Mouse (Mus musculus): ENCODE results near the gene Epm2a.

DNA sequence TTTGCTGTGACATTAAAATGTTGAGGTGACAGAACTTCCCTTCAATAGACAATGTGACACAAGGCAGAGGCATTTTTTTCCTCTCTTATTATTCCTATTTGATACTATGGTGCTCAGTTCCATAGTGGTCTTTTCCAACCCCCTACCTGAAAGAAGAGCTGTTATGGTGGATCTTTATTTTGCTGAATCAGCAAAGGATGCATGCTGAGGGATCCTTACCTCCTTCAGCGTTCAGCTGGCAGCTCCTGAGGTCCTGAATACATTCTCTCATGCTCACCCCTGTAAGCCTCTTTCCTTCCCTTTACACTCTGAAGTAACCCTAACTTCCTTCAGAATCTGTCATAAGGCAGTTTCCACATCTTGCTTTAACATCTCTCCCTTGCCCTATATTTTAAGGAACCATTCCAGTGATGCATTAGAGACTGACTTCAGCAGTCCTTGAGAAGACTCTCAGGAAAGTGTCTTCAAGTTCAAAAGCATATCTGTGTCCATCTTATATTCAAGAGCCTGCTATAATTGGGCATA lies 23.7 kb upstream of the Epm2a start:
- TF ChIP-seq CTCF (IDR thresholded peaks at IDR 0.05; ENCODE audit: control insufficient read depth, insufficient read depth, low read length) = no peak
- no peak for TF ChIP-seq POLR2A (IDR thresholded peaks at IDR 0.05; ENCODE audit: borderline replicate concordance, control insufficient read depth, low read depth, low read length)

All from bone marrow, adult 2 months (tissue).